Mouse (Mus musculus) hindbrain, postnatal 0 days (tissue): ENCODE measurements at regions not wholly inside any gene's neighbourhood (a gene's known extent, or its start where the extent isn't known, plus 50 kb on each side); places are given as distances from the start of the nearest gene placed in this dataset.

ENCODE experiments used
- ATAC-seq: fragments of 200-750 bp; cut with Nextera tagmentation; 2 replicates; pipeline ENCODE4 v1.8.0; 2017; ENCODE audit warnings: mild to moderate bottlenecking, moderate TSS enrichment, moderate library complexity
- DNase-seq: peaks from one replicate; pipeline ENCODE4 v3.0.0-alpha.2; 2015; ENCODE audit warnings: low spot score
- H3K27ac ChIP-seq: fragments of 300-500 bp; sonication (generic); 2 replicates; pipeline ENCODE4 v1.5.1; 2014; ENCODE audit warnings: mild to moderate bottlenecking
- H3K27me3 ChIP-seq: fragments of 300-500 bp; sonication (generic); 2 replicates; pipeline ENCODE4 v1.6.1; 2014; ENCODE audit warnings: low read length, mixed read lengths; ENCODE audit not compliant: insufficient read depth
- H3K36me3 ChIP-seq: fragments of 300-500 bp; sonication (generic); 2 replicates; pipeline ENCODE4 v1.6.1; 2014; ENCODE audit warnings: low read length, mixed read lengths; ENCODE audit not compliant: insufficient read depth
- H3K4me1 ChIP-seq: fragments of 300-500 bp; sonication (generic); 2 replicates; pipeline ENCODE4 v1.6.1; 2014; ENCODE audit warnings: antibody characterized with exemption, low read length, mixed read lengths; ENCODE audit not compliant: insufficient read depth
- H3K4me2 ChIP-seq: fragments of 300-500 bp; sonication (generic); 2 replicates; pipeline ENCODE4 v1.6.1; 2014; ENCODE audit warnings: low read depth, mild to moderate bottlenecking, low read length, moderate library complexity, mixed read lengths
- H3K4me3 ChIP-seq: fragments of 300-500 bp; sonication (generic); 2 replicates; pipeline ENCODE4 v1.5.1; 2014; ENCODE audit warnings: low read length
- H3K9ac ChIP-seq: fragments of 300-500 bp; sonication (generic); replicated peaks from 2 replicates; pipeline ENCODE4 v1.6.1; 2014; ENCODE audit warnings: mild to moderate bottlenecking, low read length, moderate library complexity, mixed read lengths
- H3K9me3 ChIP-seq: fragments of 300-500 bp; sonication (generic); 2 replicates; pipeline ENCODE4 v1.6.1; 2016; ENCODE audit warnings: low read length, mixed read lengths
- CTCF ChIP-seq: IDR thresholded peaks from 2 replicates; pipeline ENCODE4 v1.5.1; 2016; ENCODE audit warnings: antibody characterized with exemption, control low read depth, low read depth
- WGBS: fragments of 180-500 bp; shearing (Covaris S2); extraction: QIAGEN DNeasy Blood & Tissue Kit; methylation state at CpG from one replicate; pipeline ENCODE4 v1.1.7; 2014; 5-methylcytosine and 5-hydroxymethylcytosine counted together
- microRNA-seq, 2 experiments: library from miRNA; unstranded; fragments of <30 nt; microRNA quantifications; one replicate each; pipeline ENCODE4; 2016

DNA sequence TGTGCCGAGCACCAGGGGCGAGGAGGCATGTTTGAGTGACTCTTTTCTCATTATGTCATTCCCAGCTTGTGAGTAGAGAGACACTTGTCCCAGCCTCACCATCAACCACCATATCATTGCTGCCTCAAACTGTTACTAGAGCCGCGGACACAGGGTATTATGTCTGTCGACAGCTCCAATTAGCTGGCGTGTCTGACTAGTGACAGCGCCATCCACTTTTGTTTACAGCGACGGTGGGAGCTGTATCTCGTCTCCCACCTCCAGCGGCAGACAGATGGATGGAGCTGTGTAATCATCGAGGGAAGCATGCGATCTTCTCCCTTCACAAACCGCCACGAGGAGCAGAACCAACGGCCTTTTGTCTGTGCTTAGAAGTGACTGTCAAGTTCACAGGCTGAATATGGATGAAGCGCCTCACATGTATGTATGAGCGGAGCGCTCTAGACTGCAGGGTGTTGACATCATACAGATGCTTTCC is 308.9 kb downstream of the Sox2 start:
- H3K27ac ChIP-seq: no peak overlapping the region

DNA sequence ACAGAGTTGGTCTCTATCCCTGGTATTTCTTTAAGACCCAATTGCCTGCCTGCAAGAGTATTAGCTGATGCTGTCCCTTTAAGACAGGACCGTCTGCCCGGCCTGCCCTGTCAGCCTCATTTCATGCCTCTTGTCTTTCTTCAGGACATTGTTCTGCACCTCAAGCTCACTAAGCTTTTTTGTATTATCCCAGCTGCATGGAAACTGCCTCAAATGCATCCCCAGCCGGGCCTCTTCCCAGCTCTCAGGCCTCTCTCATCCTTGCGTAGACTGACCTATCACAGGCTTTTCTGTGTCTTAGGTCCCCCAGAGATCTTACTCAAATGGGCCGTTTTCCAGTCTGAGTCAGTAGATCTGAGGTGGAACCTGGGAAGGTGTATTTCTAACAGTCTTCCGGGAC is 316.2 kb downstream of the Sox2 start:
- Histone ChIP-seq H3K27me3 (no peaks in the 10 kb centered on the region), H3K4me2 (no peak overlapping the region), H3K36me3 (no peaks in the 10 kb centered on the region), H3K4me3 (no peak overlapping the region), H3K9me3 (no peaks in the 10 kb centered on the region), H3K4me1 (peaks cover 6% of the 10 kb centered on the region; the same call in 1 of the 2 replicates), H3K27ac (no peak overlapping the region), H3K9ac (no peak overlapping the region)
- 31% methylated on average over 6 of the region's 6 CpGs for WGBS
- DNase-seq (no peak), ATAC-seq (no peak)
- TF ChIP-seq CTCF: no peak

More for the DNA sequence above, 308.9 kb downstream of the Sox2 start:
- DNase-seq (peak; percentile 33), ATAC-seq (peak; percentile 69)
- Histone ChIP-seq H3K4me2 (peak overlapping the region; percentile 44), H3K27me3 (no peaks in the 10 kb centered on the region), H3K4me3 (peak overlapping the region; percentile 4; the same call in 1 of the 2 replicates), H3K4me1 (no peaks in the 10 kb centered on the region), H3K9ac (no peak overlapping the region), H3K9me3 (no peaks in the 10 kb centered on the region), H3K36me3 (no peaks in the 10 kb centered on the region)
- TF ChIP-seq CTCF: no peak
- WGBS: 29% methylated on average over 19 of the region's 19 CpGs

DNA sequence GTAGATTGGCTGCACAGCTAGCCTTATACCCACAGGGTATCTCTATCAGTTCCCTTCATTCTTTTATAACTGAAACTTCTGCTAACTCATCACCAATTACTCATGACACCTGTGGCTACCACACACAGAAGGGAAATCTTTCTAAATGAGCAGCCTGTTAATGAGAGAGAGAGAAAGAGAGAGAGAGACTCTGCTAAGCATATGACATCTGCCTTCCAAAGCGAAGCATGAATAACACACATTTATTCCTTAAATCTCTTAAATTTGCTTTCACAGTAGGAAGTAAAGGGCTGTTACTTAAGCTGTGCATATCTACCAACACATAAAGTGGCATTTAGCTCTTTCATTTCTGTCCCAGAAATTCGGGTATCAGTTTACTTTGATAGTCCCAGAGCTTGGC is 317.7 kb downstream of the Sox2 start:
- no peak for ATAC-seq
- no peak overlapping the region for H3K27ac ChIP-seq
- H3K4me3 ChIP-seq: no peak overlapping the region
- no peak overlapping the region for H3K4me2 ChIP-seq
- H3K27me3 ChIP-seq: no peaks in the 10 kb centered on the region
- H3K36me3 ChIP-seq: no peaks in the 10 kb centered on the region
- no peaks in the 10 kb centered on the region for H3K9me3 ChIP-seq
- no peak for DNase-seq
- peaks cover 6% of the 10 kb centered on the region; the same call in 1 of the 2 replicates for H3K4me1 ChIP-seq
- TF ChIP-seq CTCF: no peak
- H3K9ac ChIP-seq: no peak overlapping the region
- 72% methylated on average over 2 of the region's 2 CpGs for WGBS

DNA sequence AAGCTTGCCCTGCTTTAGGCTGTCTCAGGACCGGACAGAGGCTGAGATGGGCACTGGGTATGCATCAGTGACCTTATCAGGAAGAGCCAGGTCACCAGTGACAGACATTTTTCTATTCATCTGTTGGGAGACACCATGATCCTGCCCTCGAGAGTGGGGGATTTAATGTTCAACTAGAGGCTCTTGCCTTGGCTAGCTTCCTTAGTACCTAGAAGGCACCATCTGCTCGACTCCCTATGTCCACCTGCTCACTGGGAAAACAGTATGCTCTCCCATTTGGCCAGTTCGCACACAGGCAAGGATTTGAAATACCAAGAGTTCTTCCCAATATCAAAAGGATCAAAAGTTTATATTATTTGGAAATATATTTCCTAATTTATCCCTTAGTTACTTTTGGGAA is 321.3 kb downstream of the Sox2 start:
- no peaks in the 10 kb centered on the region for H3K9me3 ChIP-seq
- peaks cover under 1% of the 10 kb centered on the region; the same call in 1 of the 2 replicates for H3K4me1 ChIP-seq
- TF ChIP-seq CTCF: no peak
- H3K4me2 ChIP-seq: no peak overlapping the region
- no peaks in the 10 kb centered on the region for H3K27me3 ChIP-seq
- no peaks in the 10 kb centered on the region for H3K36me3 ChIP-seq
- H3K4me3 ChIP-seq: no peak overlapping the region
- no peak overlapping the region for H3K9ac ChIP-seq
- no peak overlapping the region for H3K27ac ChIP-seq
- no peak for ATAC-seq
- no peak for DNase-seq
- 67% methylated on average over 4 of the region's 4 CpGs for WGBS

DNA sequence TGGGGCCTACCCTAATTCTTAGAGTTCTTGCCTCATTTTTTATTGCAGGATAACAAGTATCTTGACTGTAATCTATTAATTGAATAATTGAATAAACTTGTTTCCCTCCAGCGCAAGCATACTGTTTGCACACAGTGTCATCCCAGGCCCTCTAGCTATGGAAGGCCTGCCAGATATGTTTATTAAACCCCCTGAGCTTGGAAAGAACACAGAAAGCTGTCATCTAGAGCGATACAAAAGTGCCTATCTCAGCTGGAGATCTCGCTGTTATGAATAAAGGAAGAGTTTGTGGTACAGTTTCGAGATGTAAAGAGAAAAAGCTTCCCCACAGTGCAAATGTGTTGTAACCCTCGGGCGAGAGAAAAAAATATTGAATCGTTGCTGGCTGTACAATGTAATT is 324.2 kb downstream of the Sox2 start:
- TF ChIP-seq CTCF: no peak
- no peak overlapping the region for H3K4me3 ChIP-seq
- no peaks in the 10 kb centered on the region for H3K36me3 ChIP-seq
- WGBS: 22% methylated on average over 7 of the region's 7 CpGs
- DNase-seq (peak; percentile 59), ATAC-seq (peak; percentile 76)
- no peak overlapping the region for H3K9ac ChIP-seq
- no peaks in the 10 kb centered on the region for H3K27me3 ChIP-seq
- H3K4me1 ChIP-seq: no peaks in the 10 kb centered on the region
- H3K9me3 ChIP-seq: no peaks in the 10 kb centered on the region
- no peak overlapping the region for H3K4me2 ChIP-seq
- no peak overlapping the region for H3K27ac ChIP-seq

Small RNA genes in the stretch of these regions (microRNA-seq; reads per million reads assigned to microRNA genes)
- 0 reads per million in 2 experiments for gene Mir6378
